Mouse (Mus musculus): ENCODE data around the gene Tyrobp. TPM values are rescaled to one million over a fixed set of nuclear protein-coding genes. Genes with fewer than 3 reads are reported as not detected.

Tyrobp gene
- polyA plus RNA-seq, 1 experiment from 2014 or later, result 51.1 TPM

- no peak overlapping the region for H3K27ac ChIP-seq
- H3K36me3 ChIP-seq, result no peaks in the 10 kb centered on the region
- WGBS (ENCODE audit: insufficient replicate concordance), result 61% methylated on average over 2 of the region's 2 CpGs
Observed at GRCm38 (mm10) chr7:30409789-30410188, 3.8 kb upstream of the Tyrobp start.

GRCm38 (mm10) chr7:30411023-30411422 is 2.5 kb upstream of the Tyrobp start:
- ATAC-seq, result no peak
- Histone ChIP-seq H3K36me3 (no peaks in the 10 kb centered on the region), H3K9ac (no peak overlapping the region), H3K9me3 (replicated peaks) (no peaks in the 10 kb centered on the region), H3K4me3 (no peak overlapping the region), H3K27me3 (replicated peaks) (no peaks in the 10 kb centered on the region), H3K4me1 (no peaks in the 10 kb centered on the region; the same call in 1 of the 2 replicates), H3K27ac (no peak overlapping the region), H3K4me2 (no peak overlapping the region)
- WGBS (ENCODE audit: insufficient replicate concordance), result 46% methylated on average over 3 of the region's 3 CpGs

More at GRCm38 (mm10) chr7:30409789-30410188, 3.8 kb upstream of the Tyrobp start:
- H3K27me3 ChIP-seq (replicated peaks), result no peaks in the 10 kb centered on the region
- no peak for ATAC-seq
- no peak overlapping the region for H3K9ac ChIP-seq
- H3K9me3 ChIP-seq (replicated peaks), result no peaks in the 10 kb centered on the region
- no peak overlapping the region for H3K4me3 ChIP-seq
- no peak overlapping the region for H3K4me2 ChIP-seq
- H3K4me1 ChIP-seq, result no peaks in the 10 kb centered on the region; the same call in 1 of the 2 replicates

- H3K9me3 ChIP-seq (replicated peaks), result no peaks in the 10 kb centered on the region
- H3K36me3 ChIP-seq, result no peaks in the 10 kb centered on the region
- no peak overlapping the region for H3K4me3 ChIP-seq
- no peaks in the 10 kb centered on the region for H3K27me3 ChIP-seq (replicated peaks)
- peak overlapping the region; percentile 37; the same call in 1 of the 2 replicates for H3K27ac ChIP-seq
- WGBS (ENCODE audit: insufficient replicate concordance), result 20% methylated on average over 4 of the region's 4 CpGs
- peak; percentile 40; the same call in 1 of the 2 replicates for ATAC-seq
- no peak overlapping the region for H3K9ac ChIP-seq
- H3K4me2 ChIP-seq, result no peak overlapping the region
- H3K4me1 ChIP-seq, result peaks cover 2% of the 10 kb centered on the region; the same call in 1 of the 2 replicates
Observed at GRCm38 (mm10) chr7:30412735-30413147, 819 bp upstream of the Tyrobp start.

DNA sequence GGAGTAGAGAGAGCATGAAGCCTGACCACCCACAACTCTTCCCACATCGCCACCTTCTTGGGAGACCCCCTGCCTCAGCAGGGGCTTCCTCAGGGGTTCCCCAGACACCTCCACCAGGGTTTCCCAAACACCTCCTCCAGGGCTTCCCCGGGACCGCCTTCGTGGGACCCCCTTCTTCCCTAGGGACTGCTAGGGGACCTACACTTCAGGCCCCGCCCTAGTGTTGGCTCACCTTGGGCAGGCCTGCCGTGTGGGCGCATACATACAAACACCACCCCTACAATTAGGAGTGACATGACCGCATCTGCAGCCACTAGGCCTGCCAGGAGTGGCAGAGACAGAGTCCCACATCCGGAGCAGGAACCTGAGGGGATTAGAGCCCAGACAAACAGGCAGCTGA is 4.3 kb downstream of the Tyrobp start:
- Histone ChIP-seq H3K4me1 (peaks cover 35% of the 10 kb centered on the region), H3K4me3 (no peak overlapping the region), H3K36me3 (no peaks in the 10 kb centered on the region), H3K27ac (no peak overlapping the region), H3K9me3 (replicated peaks) (no peaks in the 10 kb centered on the region), H3K9ac (no peak overlapping the region), H3K4me2 (peak overlapping the region; percentile 31; the same call in 1 of the 2 replicates), H3K27me3 (replicated peaks) (peaks cover 10% of the 10 kb centered on the region; the same call in 1 of the 2 replicates)
- WGBS (ENCODE audit: insufficient replicate concordance), result 43% methylated on average over 9 of the region's 9 CpGs
- ATAC-seq, result no peak

DNA sequence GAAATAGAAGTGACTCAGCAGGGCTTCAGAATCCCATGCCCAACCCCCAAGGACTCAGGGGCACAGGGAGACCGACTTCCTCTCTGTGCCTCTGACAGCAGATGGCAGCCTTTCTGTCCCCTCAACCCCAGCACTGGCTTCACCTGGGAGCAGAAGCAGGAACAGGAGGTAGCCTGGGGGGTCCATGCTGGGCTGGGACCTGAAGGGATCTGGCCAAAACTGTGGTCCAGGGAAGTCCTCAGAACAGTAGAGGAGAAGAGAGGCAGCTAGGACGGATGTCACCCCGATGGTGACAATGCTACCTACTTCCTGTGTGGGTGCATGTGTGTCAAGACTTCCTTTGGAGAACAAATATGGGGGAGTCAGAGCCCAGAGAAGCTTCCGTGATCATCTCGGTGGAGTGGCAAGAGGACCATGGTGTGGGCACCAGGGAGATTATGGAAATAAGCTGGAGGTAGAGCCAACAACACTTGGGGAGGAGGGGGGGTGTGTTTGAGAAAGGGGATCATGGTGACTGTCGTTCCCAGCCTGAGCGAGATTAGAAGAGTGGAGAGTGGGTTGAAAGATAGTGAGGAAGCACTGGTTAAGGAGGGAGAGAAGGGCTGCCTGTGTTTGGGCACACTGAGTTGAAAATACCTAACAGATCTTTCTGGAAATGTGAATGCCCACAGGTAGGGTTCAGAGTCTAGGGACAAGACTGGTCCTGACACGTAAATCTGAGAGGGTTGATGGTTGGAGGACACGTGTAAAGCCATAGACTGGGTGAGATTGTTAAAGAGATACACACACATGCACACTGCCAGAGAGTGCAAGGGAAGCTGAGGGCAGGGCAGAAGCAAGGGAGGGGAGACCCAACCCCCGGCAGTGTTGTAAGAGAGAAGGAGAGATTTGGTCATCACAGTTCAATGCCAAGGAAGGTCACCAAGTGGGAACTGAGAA is 6.3 kb downstream of the Tyrobp start, which contains the start of gene Hcst:
TSS of gene Hcst (minus strand) at position 294 of the 939 bp plus-strand sequence.
- Histone ChIP-seq H3K4me2 (peak within 1 kb of the TSS; percentile 95), H3K4me3 (0 out of 2 replicates have a peak within 1 kb of the TSS, but pooled peaks have one; percentile 16), H3K9ac (no peak within 1 kb of the TSS), H3K36me3 (peaks cover 9% of the 10 kb centered on the region), H3K27me3 (replicated peaks) (peaks cover 10% of the 10 kb centered on the region; the same call in 1 of the 2 replicates), H3K27ac (peak within 1 kb of the TSS; percentile 50), H3K9me3 (replicated peaks) (no peaks in the 10 kb centered on the region), H3K4me1 (peaks cover 42% of the 10 kb centered on the region)
- no peak for ATAC-seq
- 16% methylated on average over 10 of the region's 10 CpGs for WGBS (ENCODE audit: insufficient replicate concordance)

DNA sequence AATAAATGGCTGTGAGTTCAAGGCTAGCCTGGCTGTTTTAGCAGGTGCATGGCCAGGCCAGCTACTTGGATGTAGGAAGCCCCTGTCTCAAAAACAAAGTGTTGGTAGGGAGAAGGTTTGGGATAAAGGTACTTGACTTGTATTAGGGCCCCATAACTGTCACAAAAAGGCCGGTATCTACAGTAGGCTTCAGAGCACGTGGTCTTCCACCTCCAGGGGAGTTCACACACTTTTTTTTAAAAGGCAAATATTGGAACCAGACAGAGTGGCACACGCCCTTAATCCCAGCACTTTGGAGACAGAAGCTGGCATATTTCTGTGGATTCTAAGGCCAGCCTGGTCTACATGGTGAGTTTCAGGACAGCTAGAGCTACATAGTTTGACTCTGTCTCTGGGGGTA is 7.1 kb downstream of the Tyrobp start:
- peaks cover 42% of the 10 kb centered on the region for H3K4me1 ChIP-seq
- ATAC-seq, result no peak
- peak overlapping the region; percentile 95 for H3K4me2 ChIP-seq
- peaks cover 18% of the 10 kb centered on the region for H3K36me3 ChIP-seq
- no peaks in the 10 kb centered on the region for H3K9me3 ChIP-seq (replicated peaks)
- H3K27ac ChIP-seq, result 0 out of 2 replicates have a peak overlapping the region, but pooled peaks have one; percentile 50
- H3K27me3 ChIP-seq (replicated peaks), result peaks cover 10% of the 10 kb centered on the region; the same call in 1 of the 2 replicates
- no peak overlapping the region for H3K9ac ChIP-seq
- no peak overlapping the region for H3K4me3 ChIP-seq
- WGBS (ENCODE audit: insufficient replicate concordance), result 43% methylated on average over 3 of the region's 3 CpGs

DNA sequence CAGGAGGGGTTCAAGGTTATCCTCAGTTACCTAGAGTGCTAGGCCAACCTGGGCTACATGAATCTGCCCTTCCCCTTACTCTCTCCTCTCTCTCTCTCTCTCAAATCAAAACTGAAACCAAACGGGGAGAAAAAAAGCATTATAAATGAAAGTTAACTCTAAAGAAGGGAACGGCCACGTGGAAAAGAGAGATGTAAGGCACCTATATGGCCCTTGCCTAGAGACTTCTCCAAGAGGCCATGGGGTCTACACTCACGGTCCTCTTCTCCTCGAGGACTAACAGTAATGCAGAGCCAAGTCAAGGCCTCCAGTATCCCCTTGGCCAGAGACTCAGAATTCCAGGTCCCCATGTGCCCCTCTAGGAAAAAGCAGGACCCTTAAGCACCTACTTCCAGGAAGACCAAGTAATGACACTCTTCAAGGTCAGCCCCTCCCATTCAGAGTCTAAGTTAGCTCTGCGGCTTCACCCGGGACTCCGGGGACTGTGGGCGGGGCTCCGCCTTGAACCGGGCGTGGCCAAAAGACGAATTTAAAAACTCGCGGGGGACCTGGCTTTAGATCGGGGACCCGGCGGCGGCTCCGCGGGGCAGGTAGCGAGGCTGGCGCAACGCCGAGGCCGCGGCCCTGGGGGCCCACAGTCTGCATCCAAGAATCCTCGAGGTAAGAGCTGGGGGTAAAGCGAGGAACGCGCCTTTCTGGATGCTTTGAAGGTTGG is 7.8 kb downstream of the Tyrobp start, which contains the start of gene Nfkbid:
TSS of gene Nfkbid (plus strand) at position 558 of the 715 bp plus-strand sequence.
- peaks cover 22% of the 10 kb centered on the region for H3K36me3 ChIP-seq
- peak within 1 kb of the TSS; percentile 95 for H3K4me2 ChIP-seq
- peak; percentile 36; the same call in 1 of the 2 replicates for ATAC-seq

GRCm38 (mm10) chr7:30421890-30422435 is 8.4 kb downstream of the Tyrobp start:
- Histone ChIP-seq H3K9ac (peak overlapping the region; percentile 60), H3K4me3 (peak overlapping the region; percentile 65), H3K27ac (peak overlapping the region; percentile 66), H3K4me2 (peak overlapping the region; percentile 95), H3K9me3 (replicated peaks) (no peaks in the 10 kb centered on the region), H3K4me1 (peaks cover 42% of the 10 kb centered on the region), H3K27me3 (replicated peaks) (peaks cover 10% of the 10 kb centered on the region; the same call in 1 of the 2 replicates), H3K36me3 (peaks cover 29% of the 10 kb centered on the region)
- under 1% methylated on average over 45 of the region's 45 CpGs for WGBS (ENCODE audit: insufficient replicate concordance)
- ATAC-seq, result peak; percentile 47; the same call in 1 of the 2 replicates

More for the DNA sequence above, 7.8 kb downstream of the Tyrobp start, which contains the start of gene Nfkbid:
- peak within 1 kb of the TSS; percentile 66 for H3K27ac ChIP-seq
- 7% methylated on average over 31 of the region's 31 CpGs for WGBS (ENCODE audit: insufficient replicate concordance)
- H3K27me3 ChIP-seq (replicated peaks), result peaks cover 10% of the 10 kb centered on the region; the same call in 1 of the 2 replicates
- H3K4me3 ChIP-seq, result peak within 1 kb of the TSS; percentile 65
- peaks cover 42% of the 10 kb centered on the region for H3K4me1 ChIP-seq
- H3K9ac ChIP-seq, result peak within 1 kb of the TSS; percentile 60
- no peaks in the 10 kb centered on the region for H3K9me3 ChIP-seq (replicated peaks)

DNA sequence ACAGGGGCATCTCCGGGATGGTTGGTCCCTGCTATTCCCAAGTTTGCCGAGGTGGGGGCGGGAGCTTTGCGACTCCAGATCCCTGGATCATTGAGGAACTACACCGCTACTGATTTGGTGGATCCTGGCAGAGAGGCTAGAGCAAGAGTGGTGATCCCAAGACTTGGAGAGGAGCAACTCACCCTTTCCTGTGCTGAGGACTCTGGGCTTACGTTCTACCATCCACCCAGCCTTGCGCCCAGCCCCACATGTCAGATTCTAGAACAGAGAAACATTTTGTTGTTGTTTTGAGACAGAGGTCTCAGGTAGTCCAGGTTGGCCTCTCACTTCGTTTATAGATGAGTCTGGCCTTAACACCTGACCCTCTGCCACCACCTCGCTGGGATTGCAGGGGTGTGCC is 9.0 kb downstream of the Tyrobp start:
- Histone ChIP-seq H3K27me3 (replicated peaks) (peaks cover 10% of the 10 kb centered on the region; the same call in 1 of the 2 replicates), H3K27ac (peak overlapping the region; percentile 57), H3K4me3 (peak overlapping the region; percentile 65), H3K4me2 (peak overlapping the region; percentile 95), H3K9ac (peak overlapping the region; percentile 60; the same call in 1 of the 2 replicates), H3K9me3 (replicated peaks) (no peaks in the 10 kb centered on the region), H3K4me1 (peaks cover 42% of the 10 kb centered on the region), H3K36me3 (peaks cover 35% of the 10 kb centered on the region)
- WGBS (ENCODE audit: insufficient replicate concordance), result 2% methylated on average over 9 of the region's 9 CpGs
- 0 out of 2 replicates have a peak, but pooled peaks have one; percentile 3 for ATAC-seq

DNA sequence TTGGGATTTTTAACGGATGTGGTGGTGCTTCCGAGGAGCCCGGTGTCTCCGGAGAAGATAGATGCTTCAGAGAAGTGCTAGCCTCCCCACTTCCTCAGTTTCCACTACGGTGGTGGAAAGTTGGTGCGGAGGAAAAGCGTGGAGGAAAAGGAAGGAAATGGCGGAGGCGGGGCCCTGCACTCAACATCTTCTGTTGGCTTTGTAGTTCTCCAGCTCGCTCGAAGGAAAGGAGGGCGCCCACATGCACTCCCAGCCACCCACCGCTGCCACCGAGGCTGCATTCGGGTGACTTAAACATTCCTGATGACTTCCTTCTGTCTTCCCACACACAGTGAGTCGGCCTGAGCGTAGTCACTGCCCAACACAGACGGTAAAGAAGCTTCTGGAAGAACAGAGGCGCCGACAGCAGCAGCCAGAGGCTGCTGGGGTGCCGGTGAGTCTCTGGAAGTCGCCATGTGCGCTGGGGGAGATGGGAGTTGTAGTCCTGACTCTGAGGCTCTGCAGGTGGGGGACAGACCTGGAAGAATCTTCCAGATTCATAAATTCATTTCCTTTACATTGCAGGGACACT is 9.6 kb downstream of the Tyrobp start:
- Histone ChIP-seq H3K9ac (peak overlapping the region; percentile 60), H3K4me2 (peak overlapping the region; percentile 95), H3K4me3 (peak overlapping the region; percentile 65), H3K27me3 (replicated peaks) (peaks cover 10% of the 10 kb centered on the region; the same call in 1 of the 2 replicates), H3K36me3 (peaks cover 41% of the 10 kb centered on the region), H3K9me3 (replicated peaks) (no peaks in the 10 kb centered on the region), H3K27ac (peak overlapping the region; percentile 57; the same call in 1 of the 2 replicates), H3K4me1 (peaks cover 36% of the 10 kb centered on the region)
- WGBS (ENCODE audit: insufficient replicate concordance), result 16% methylated on average over 23 of the region's 23 CpGs
- ATAC-seq, result no peak

GRCm38 (mm10) chr7:30429327-30429726 is 15.8 kb downstream of the Tyrobp start:
- Histone ChIP-seq H3K27ac (no peak overlapping the region), H3K4me1 (no peaks in the 10 kb centered on the region), H3K9me3 (replicated peaks) (no peaks in the 10 kb centered on the region), H3K27me3 (replicated peaks) (no peaks in the 10 kb centered on the region), H3K36me3 (peaks cover 35% of the 10 kb centered on the region), H3K9ac (no peak overlapping the region), H3K4me3 (no peak overlapping the region), H3K4me2 (no peak overlapping the region)
- ATAC-seq, result no peak

All from liver, embryonic 12.5 days (tissue).